Mouse (Mus musculus): ENCODE data around the gene Fgf5. TPM values are rescaled to one million over a fixed set of nuclear protein-coding genes. Genes with fewer than 3 reads are reported as not detected.

Fgf5 gene
- polyA plus RNA-seq, 1 experiment: not detected

GRCm38 (mm10) chr5:98247516-98247915 lies 6.5 kb upstream of the Fgf5 start:
- no peak overlapping the region for H3K27ac ChIP-seq (ENCODE audit: insufficient read depth, low read depth, low read length)
- no peak for TF ChIP-seq CTCF (IDR thresholded peaks at IDR 0.05; ENCODE audit: low read depth, low read length)

GRCm38 (mm10) chr5:98253147-98253546 lies 837 bp upstream of the Fgf5 start:
- no peaks in the 10 kb centered on the region for H3K4me1 ChIP-seq (ENCODE audit: control insufficient read depth, insufficient read depth, low read length)
- TF ChIP-seq CTCF (IDR thresholded peaks at IDR 0.05; ENCODE audit: low read depth, low read length) (no peak), POLR2A (IDR thresholded peaks at IDR 0.05; ENCODE audit: borderline replicate concordance, low read depth, low read length) (no peak)
- H3K27ac ChIP-seq (ENCODE audit: insufficient read depth, low read depth, low read length): no peak overlapping the region
- no peak overlapping the region for H3K4me3 ChIP-seq (ENCODE audit: insufficient read depth, low read length)

More at GRCm38 (mm10) chr5:98247516-98247915, 6.5 kb upstream of the Fgf5 start:
- H3K4me1 ChIP-seq (ENCODE audit: control insufficient read depth, insufficient read depth, low read length): no peaks in the 10 kb centered on the region
- no peak overlapping the region for H3K4me3 ChIP-seq (ENCODE audit: insufficient read depth, low read length)

DNA sequence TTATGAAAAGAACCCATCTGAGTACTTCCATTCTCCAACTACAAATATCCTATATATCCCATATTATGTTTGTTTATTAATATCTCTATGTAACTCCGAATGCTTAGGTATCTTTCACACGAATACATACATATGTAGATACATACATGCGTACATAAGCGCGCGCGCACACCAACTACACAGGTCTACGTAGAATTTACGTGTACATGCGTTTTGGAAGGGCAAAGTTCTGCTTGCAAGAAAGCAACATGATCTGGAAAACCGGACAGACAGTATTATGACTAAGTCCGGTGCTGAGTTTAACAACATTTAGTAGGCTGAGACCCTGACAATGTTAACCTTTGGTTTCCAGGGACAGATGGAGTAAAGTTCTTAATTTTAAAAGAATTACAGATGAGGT lies 1.2 kb downstream of the Fgf5 start:
- TF ChIP-seq CTCF (IDR thresholded peaks at IDR 0.05; ENCODE audit: low read depth, low read length): no peak
- no peak for TF ChIP-seq POLR2A (IDR thresholded peaks at IDR 0.05; ENCODE audit: borderline replicate concordance, low read depth, low read length)
- H3K4me3 ChIP-seq (ENCODE audit: insufficient read depth, low read length): no peak overlapping the region
- no peak overlapping the region for H3K27ac ChIP-seq (ENCODE audit: insufficient read depth, low read depth, low read length)
- no peaks in the 10 kb centered on the region for H3K4me1 ChIP-seq (ENCODE audit: control insufficient read depth, insufficient read depth, low read length)

- Histone ChIP-seq H3K4me3 (ENCODE audit: insufficient read depth, low read length) (no peak overlapping the region), H3K4me1 (ENCODE audit: control insufficient read depth, insufficient read depth, low read length) (no peaks in the 10 kb centered on the region), H3K27ac (ENCODE audit: insufficient read depth, low read depth, low read length) (no peak overlapping the region)
- TF ChIP-seq CTCF (IDR thresholded peaks at IDR 0.05; ENCODE audit: low read depth, low read length) (no peak), POLR2A (IDR thresholded peaks at IDR 0.05; ENCODE audit: borderline replicate concordance, low read depth, low read length) (no peak)
Measured at GRCm38 (mm10) chr5:98255760-98256490, 1.9 kb downstream of the Fgf5 start.

GRCm38 (mm10) chr5:98275318-98275818 lies 21.4 kb downstream of the Fgf5 start:
- Histone ChIP-seq H3K27ac (ENCODE audit: insufficient read depth, low read depth, low read length) (no peak overlapping the region), H3K4me1 (ENCODE audit: control insufficient read depth, insufficient read depth, low read length) (no peaks in the 10 kb centered on the region), H3K4me3 (ENCODE audit: insufficient read depth, low read length) (no peak overlapping the region)
- no peak for TF ChIP-seq POLR2A (IDR thresholded peaks at IDR 0.05; ENCODE audit: borderline replicate concordance, low read depth, low read length)

DNA sequence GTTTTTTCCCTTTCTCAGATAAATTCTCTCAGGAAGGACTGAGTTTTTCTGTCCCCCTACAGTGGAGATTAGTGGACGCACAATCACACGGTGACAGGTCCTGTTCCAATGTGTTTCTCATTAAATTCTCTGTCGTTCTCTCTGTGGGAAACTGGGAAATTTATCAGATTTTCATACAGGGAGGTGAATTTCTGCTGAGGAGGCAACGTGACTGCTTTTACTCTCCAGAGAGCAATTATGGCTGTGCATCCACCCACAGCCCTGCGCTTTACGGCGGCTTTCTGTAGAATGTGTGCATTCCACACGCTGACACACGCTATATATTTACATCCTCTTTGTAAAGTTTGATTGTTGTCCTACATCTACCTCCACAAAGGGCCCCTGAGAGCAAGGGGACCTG lies 28.0 kb downstream of the Fgf5 start:
- TF ChIP-seq POLR2A (IDR thresholded peaks at IDR 0.05; ENCODE audit: borderline replicate concordance, low read depth, low read length) (no peak), CTCF (IDR thresholded peaks at IDR 0.05; ENCODE audit: low read depth, low read length) (no peak)
- Histone ChIP-seq H3K4me1 (ENCODE audit: control insufficient read depth, insufficient read depth, low read length) (no peaks in the 10 kb centered on the region), H3K27ac (ENCODE audit: insufficient read depth, low read depth, low read length) (no peak overlapping the region), H3K4me3 (ENCODE audit: insufficient read depth, low read length) (no peak overlapping the region)

GRCm38 (mm10) chr5:98283696-98284478 lies 29.9 kb downstream of the Fgf5 start:
- no peak overlapping the region for H3K27ac ChIP-seq (ENCODE audit: insufficient read depth, low read depth, low read length)
- TF ChIP-seq CTCF (IDR thresholded peaks at IDR 0.05; ENCODE audit: low read depth, low read length) (no peak), POLR2A (IDR thresholded peaks at IDR 0.05; ENCODE audit: borderline replicate concordance, low read depth, low read length) (no peak)
- H3K4me1 ChIP-seq (ENCODE audit: control insufficient read depth, insufficient read depth, low read length): no peaks in the 10 kb centered on the region
- H3K4me3 ChIP-seq (ENCODE audit: insufficient read depth, low read length): no peak overlapping the region

DNA sequence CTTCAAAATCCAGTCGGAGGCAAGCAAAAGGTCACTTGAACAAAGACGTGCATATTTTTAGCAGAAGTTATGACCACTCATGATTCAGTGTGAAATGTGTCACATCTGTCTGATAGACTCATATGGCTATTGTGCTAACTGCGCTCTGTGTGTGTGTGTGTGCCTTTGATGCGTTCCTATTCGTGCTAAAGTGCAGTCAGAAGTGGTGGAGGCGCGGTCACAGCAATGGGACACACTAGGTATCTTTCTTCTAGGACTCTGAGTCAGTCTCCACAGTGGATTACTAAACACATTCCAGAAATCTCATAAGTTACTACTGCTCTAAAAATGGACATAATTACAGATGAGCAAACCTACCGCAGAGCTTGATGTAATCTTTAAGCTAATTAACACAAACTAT lies 36.7 kb downstream of the Fgf5 start:
- H3K4me1 ChIP-seq (ENCODE audit: control insufficient read depth, insufficient read depth, low read length): no peaks in the 10 kb centered on the region
- TF ChIP-seq POLR2A (IDR thresholded peaks at IDR 0.05; ENCODE audit: borderline replicate concordance, low read depth, low read length): no peak
- no peak overlapping the region for H3K4me3 ChIP-seq (ENCODE audit: insufficient read depth, low read length)
- no peak overlapping the region for H3K27ac ChIP-seq (ENCODE audit: insufficient read depth, low read depth, low read length)

GRCm38 (mm10) chr5:98292388-98293048 lies 38.5 kb downstream of the Fgf5 start:
- H3K27ac ChIP-seq (ENCODE audit: insufficient read depth, low read depth, low read length): no peak overlapping the region
- TF ChIP-seq POLR2A (IDR thresholded peaks at IDR 0.05; ENCODE audit: borderline replicate concordance, low read depth, low read length) (no peak), CTCF (IDR thresholded peaks at IDR 0.05; ENCODE audit: low read depth, low read length) (no peak)
- no peak overlapping the region for H3K4me3 ChIP-seq (ENCODE audit: insufficient read depth, low read length)
- H3K4me1 ChIP-seq (ENCODE audit: control insufficient read depth, insufficient read depth, low read length): no peaks in the 10 kb centered on the region

All from bone marrow macrophage, adult 2 months (primary cell).